In genomic region chr10:111271687-111272086, GRCm38 (mm10) we compare ENCODE assay signal across 18 mouse cellular contexts. TPM values are rescaled to one million over a fixed set of nuclear protein-coding genes. Genes with fewer than 3 reads are reported as not detected.
DNase-seq lines count a peak whose midpoint lies in the region; ATAC-seq and TF ChIP-seq lines count a peak whose summit lies in the region.
"Had no signal": no experiment of that assay in that cellular context is flagged by ENCODE, and none has a peak within 500 bp of the region (broad histone marks: within the 10 kb centered on the region; RNA-seq: fewer than 3 reads in every experiment).

No protein-coding gene starts in this region.

- WGBS in kidney, adult 2 months = 64% methylated on average over 15 of the region's 15 CpGs
- 88% methylated on average over 15 of the region's 15 CpGs for WGBS in forebrain, embryonic 15.5 days

- no peaks in the 10 kb centered on the region for H3K9me3 ChIP-seq in forebrain, embryonic 15.5 days
- H3K9me3 ChIP-seq: embryonic facial prominence, embryonic 10.5 days; megakaryocyte, embryonic 14.5 days had no signal

- H3K36me3 ChIP-seq in kidney, adult 2 months (ENCODE audit: control insufficient read depth, insufficient read depth, low read length) = peaks cover 18% of the 10 kb centered on the region
- H3K36me3 ChIP-seq in forebrain, embryonic 15.5 days = peaks cover 45% of the 10 kb centered on the region

- TF ChIP-seq POLR2A in kidney, adult 2 months (IDR thresholded peaks at IDR 0.05; ENCODE audit: low read depth, low read length) = no peak

- intact Hi-C loops in heart, postnatal 36 days (cut with DNase I) = loop anchor here (2.0 kb wide), 1 partner anchor 45 kb away; no protein-coding TSS in a partner anchor

- DNase-seq in kidney, adult 2 months = peak; percentile 25
- no peak for DNase-seq in kidney, adult 9 months
- peak; percentile 15 for DNase-seq in lung, postnatal 36 days
- DNase-seq in lung, postnatal 4 days = no peak
- peak; percentile 11 to 25 for DNase-seq in heart, postnatal 36 days
- no peak for DNase-seq in urinary bladder, adult 18-20 months (ENCODE audit: low spot score in 2 of 2)
- DNase-seq in adrenal gland, adult 2 months = no peak
- DNase-seq: B cell, adult 2 months; cerebellum, postnatal 10 days; left cerebral cortex, postnatal 4 days; lung, adult 18-20 months; right cerebral cortex, postnatal 14 days; thymus, postnatal 36 days had no signal

- no peak overlapping the region for H3K27ac ChIP-seq in kidney, adult 2 months (ENCODE audit: insufficient read depth, low read depth, low read length)
- no peak overlapping the region for H3K27ac ChIP-seq in forebrain, embryonic 15.5 days (replicated peaks)
- H3K27ac ChIP-seq: embryonic facial prominence, embryonic 10.5 days had no signal

- TF ChIP-seq CTCF in kidney, adult 2 months (conservative IDR thresholded peaks at IDR 0.05; ENCODE audit: insufficient read depth, insufficient read length, low read depth, low read length) = no peak

- no peak overlapping the region for H3K4me3 ChIP-seq in kidney, adult 2 months (ENCODE audit: insufficient read depth, low read depth, low read length)
- no peak overlapping the region for H3K4me3 ChIP-seq in forebrain, embryonic 15.5 days
- H3K4me3 ChIP-seq: embryonic facial prominence, embryonic 10.5 days; megakaryocyte, embryonic 14.5 days had no signal

- no peak overlapping the region for H3K9ac ChIP-seq in forebrain, embryonic 15.5 days (replicated peaks)

- ATAC-seq in forebrain, embryonic 15.5 days (replicated peaks) = no peak
- ATAC-seq: midbrain, embryonic 16.5 days; Patski had no signal

- H3K4me1 ChIP-seq in kidney, adult 2 months (ENCODE audit: control insufficient read depth, insufficient read depth, low read length) = no peaks in the 10 kb centered on the region
- H3K4me1 ChIP-seq in forebrain, embryonic 15.5 days = no peaks in the 10 kb centered on the region
- H3K4me1 ChIP-seq: embryonic facial prominence, embryonic 10.5 days had no signal

- H3K4me2 ChIP-seq in forebrain, embryonic 15.5 days (replicated peaks) = no peak overlapping the region

- no peaks in the 10 kb centered on the region for H3K27me3 ChIP-seq in kidney, adult 2 months (replicated peaks; ENCODE audit: control insufficient read depth, insufficient read depth, low read length)
- H3K27me3 ChIP-seq in forebrain, embryonic 15.5 days = no peaks in the 10 kb centered on the region
- H3K27me3 ChIP-seq: megakaryocyte, embryonic 14.5 days; Patski had no signal

RNA-seq across cellular contexts. Expression of gene Bbs10, which starts 26.8 kb away (rescaled TPM):
- polyA plus RNA-seq in kidney, adult 2 months (2012; rRNA removed) = 1.3 and 1.7 TPM in 2 replicates
- total RNA-seq in heart, postnatal 36 days (2021) = 1 to 10 TPM; 2.2 to 3.0 TPM
- polyA plus RNA-seq in forebrain, embryonic 15.5 days (2015; fragmentation: Nextera tagmentation; extraction: Ambion mirVana) = 5.3 and 6.3 TPM in 2 replicates
- 1 to 10 TPM; 3.5 to 7.3 TPM for total RNA-seq in adrenal gland, adult 2 months (2021)
- 0.79 and 0.81 TPM in 2 replicates for polyA plus RNA-seq in adrenal gland, adult 2 months (2012; rRNA removed)

Comparison
In these comparisons a context has a peak if more than half of its experiments do, and no peak if none do; other contexts are left out.
1. DNase-seq: peak in kidney, adult 2 months (single experiment), lung, postnatal 36 days (single experiment) and heart, postnatal 36 days (2 of 2); none in kidney, adult 9 months (single experiment), lung, postnatal 4 days (0 of 2), urinary bladder, adult 18-20 months (0 of 2) and adrenal gland, adult 2 months (single experiment).